Comparison of ENCODE assay signal across 20 mouse cellular contexts in genomic region chr8:44466409-44467078, GRCm38 (mm10).
DNase-seq lines count a peak whose midpoint lies in the region; ATAC-seq and TF ChIP-seq lines count a peak whose summit lies in the region.
"Had no signal": no experiment of that assay in that cellular context is flagged by ENCODE, and none has a peak within 500 bp of the region (broad histone marks: within the 10 kb centered on the region; RNA-seq: fewer than 3 reads in every experiment).

No protein-coding gene starts in this region.

- H3K4me1 ChIP-seq in lung, embryonic 16.5 days (replicated peaks; ENCODE audit: control insufficient read depth, insufficient read depth, low read length) = no peaks in the 10 kb centered on the region
- no peaks in the 10 kb centered on the region for H3K4me1 ChIP-seq in embryonic facial prominence, embryonic 14.5 days (ENCODE audit: control insufficient read depth, insufficient read depth, low read length)
- H3K4me1 ChIP-seq in hindbrain, embryonic 16.5 days (ENCODE audit: control insufficient read depth, insufficient read depth, low read depth, low read length) = no peaks in the 10 kb centered on the region
- H3K4me1 ChIP-seq: embryonic facial prominence, embryonic 12.5 days; midbrain, embryonic 15.5 days had no signal

- no peaks in the 10 kb centered on the region for H3K36me3 ChIP-seq in lung, embryonic 16.5 days (ENCODE audit: control insufficient read depth, insufficient read depth, low read length)
- H3K36me3 ChIP-seq in embryonic facial prominence, embryonic 14.5 days (ENCODE audit: control insufficient read depth, insufficient read depth, low read length) = no peaks in the 10 kb centered on the region
- no peaks in the 10 kb centered on the region for H3K36me3 ChIP-seq in hindbrain, embryonic 16.5 days (ENCODE audit: control insufficient read depth, insufficient read depth, low read length)
- H3K36me3 ChIP-seq: embryonic facial prominence, embryonic 12.5 days; midbrain, embryonic 15.5 days had no signal

- no peak for DNase-seq in lung, postnatal 10 days
- DNase-seq in brain, embryonic 14.5 days (ENCODE audit: low read depth) = peak; percentile 72
- no peak for DNase-seq in embryonic facial prominence, embryonic 14.5 days (ENCODE audit: low spot score)
- DNase-seq in forelimb bud, embryonic 11.5 days (ENCODE audit: low read depth, low spot score) = peak; percentile 8
- no peak for DNase-seq in spleen, adult 18-20 months
- DNase-seq: adrenal gland, postnatal 10 days; cerebellum, adult 11 months; cerebellum, postnatal 10 days; kidney, adult 11 months; kidney, postnatal 14 days; left cerebral cortex, postnatal 4 days; liver; thymus, adult 18-20 months; thymus, postnatal 4 days had no signal

- no peaks in the 10 kb centered on the region for H3K27me3 ChIP-seq in lung, embryonic 16.5 days (ENCODE audit: control insufficient read depth, insufficient read depth, low read depth, low read length)
- H3K27me3 ChIP-seq in embryonic facial prominence, embryonic 14.5 days (replicated peaks; ENCODE audit: control insufficient read depth, insufficient read depth, low read length) = no peaks in the 10 kb centered on the region
- H3K27me3 ChIP-seq in hindbrain, embryonic 16.5 days (replicated peaks; ENCODE audit: control insufficient read depth, insufficient read depth, low read length) = no peaks in the 10 kb centered on the region
- H3K27me3 ChIP-seq: embryonic facial prominence, embryonic 12.5 days; midbrain, embryonic 15.5 days; Patski had no signal

- no peak overlapping the region for H3K4me2 ChIP-seq in lung, embryonic 16.5 days (ENCODE audit: low read depth, low read length)
- no peak overlapping the region for H3K4me2 ChIP-seq in embryonic facial prominence, embryonic 14.5 days (ENCODE audit: low read depth, low read length)
- H3K4me2 ChIP-seq in hindbrain, embryonic 16.5 days (ENCODE audit: low read length) = no peak overlapping the region
- H3K4me2 ChIP-seq: embryonic facial prominence, embryonic 12.5 days; midbrain, embryonic 15.5 days had no signal

- H3K27ac ChIP-seq in lung, embryonic 16.5 days (ENCODE audit: low read length) = peak overlapping the region; percentile 80
- H3K27ac ChIP-seq in embryonic facial prominence, embryonic 14.5 days (replicated peaks; ENCODE audit: low read depth, low read length) = no peak overlapping the region
- no peak overlapping the region for H3K27ac ChIP-seq in hindbrain, embryonic 16.5 days (ENCODE audit: low read depth, low read length)
- H3K27ac ChIP-seq: embryonic facial prominence, embryonic 12.5 days; midbrain, embryonic 15.5 days had no signal

- no peak for TF ChIP-seq CTCF in brain, embryonic 14.5 days (IDR thresholded peaks at IDR 0.05; ENCODE audit: borderline replicate concordance, extremely low read depth, insufficient read depth, insufficient read length)

- 53% methylated on average over 3 of the region's 3 CpGs for WGBS in lung, embryonic 16.5 days
- WGBS in embryonic facial prominence, embryonic 14.5 days = 65% methylated on average over 3 of the region's 3 CpGs
- WGBS in hindbrain, embryonic 16.5 days = 54% methylated on average over 3 of the region's 3 CpGs

- peak; percentile 82 for ATAC-seq in lung, embryonic 16.5 days (ENCODE audit: low read depth)
- ATAC-seq in embryonic facial prominence, embryonic 14.5 days (ENCODE audit: low read depth) = 0 out of 2 replicates have a peak, but pooled peaks have one; percentile 26
- ATAC-seq in hindbrain, embryonic 16.5 days = no peak
- ATAC-seq: activated CD4-positive, CD25-positive, alpha-beta regulatory T cell, adult 4 months; midbrain, embryonic 15.5 days; Patski had no signal

- H3K9ac ChIP-seq in lung, embryonic 16.5 days (ENCODE audit: low read length) = no peak overlapping the region
- H3K9ac ChIP-seq in embryonic facial prominence, embryonic 14.5 days (ENCODE audit: low read depth, low read length) = no peak overlapping the region
- H3K9ac ChIP-seq in hindbrain, embryonic 16.5 days (ENCODE audit: low read depth, low read length) = no peak overlapping the region
- H3K9ac ChIP-seq: embryonic facial prominence, embryonic 12.5 days; midbrain, embryonic 15.5 days had no signal

- H3K9me3 ChIP-seq in lung, embryonic 16.5 days (ENCODE audit: control insufficient read depth, low read length) = peaks cover 3% of the 10 kb centered on the region; the same call in 1 of the 2 replicates
- peaks cover 10% of the 10 kb centered on the region for H3K9me3 ChIP-seq in embryonic facial prominence, embryonic 14.5 days (ENCODE audit: control insufficient read depth, low read length)
- H3K9me3 ChIP-seq in hindbrain, embryonic 16.5 days (ENCODE audit: control insufficient read depth, low read length) = no peaks in the 10 kb centered on the region; the same call in 1 of the 2 replicates
- H3K9me3 ChIP-seq: embryonic facial prominence, embryonic 12.5 days; midbrain, embryonic 15.5 days had no signal

- TF ChIP-seq POLR2A in brain, embryonic 14.5 days (IDR thresholded peaks at IDR 0.05; ENCODE audit: borderline replicate concordance, extremely low read depth, insufficient read depth, insufficient read length, poor library complexity, severe bottlenecking) = no peak

- no peak overlapping the region for H3K4me3 ChIP-seq in lung, embryonic 16.5 days (ENCODE audit: low read length)
- H3K4me3 ChIP-seq in embryonic facial prominence, embryonic 14.5 days (ENCODE audit: low read depth, low read length) = no peak overlapping the region
- no peak overlapping the region for H3K4me3 ChIP-seq in hindbrain, embryonic 16.5 days (ENCODE audit: low read length)
- H3K4me3 ChIP-seq: embryonic facial prominence, embryonic 12.5 days; midbrain, embryonic 15.5 days had no signal

Comparison
In these comparisons a context has a peak if more than half of its experiments do, and no peak if none do; other contexts are left out.
1. DNase-seq: peak in brain, embryonic 14.5 days (single experiment) and forelimb bud, embryonic 11.5 days (single experiment); none in lung, postnatal 10 days (single experiment), embryonic facial prominence, embryonic 14.5 days (single experiment) and spleen, adult 18-20 months (0 of 2).